Mouse (Mus musculus) skeletal muscle tissue, adult 2 months (tissue): ENCODE measurements around the gene Gm37240.

Source experiments
- DNase-seq: peaks from one replicate; pipeline ENCODE4 v3.0.0-alpha.2; 2012; ENCODE audit warnings: low read depth, low spot score

Gm37240 gene

GRCm38 (mm10) chr3:84558301-84558700 is 1329.0 kb downstream of the Gm37240 start:
- DNase-seq = peak; percentile 56

- DNase-seq = no peak
These were observed 1331.5 kb downstream of the Gm37240 start for GRCm38 (mm10) chr3:84555780-84556179.

GRCm38 (mm10) chr3:84547177-84547576 is 1340.1 kb downstream of the Gm37240 start:
- no peak for DNase-seq

- DNase-seq = peak; percentile 10
These were observed 1344.9 kb downstream of the Gm37240 start for GRCm38 (mm10) chr3:84542450-84542849.

GRCm38 (mm10) chr3:84541881-84542280 is 1345.4 kb downstream of the Gm37240 start:
- no peak for DNase-seq

GRCm38 (mm10) chr3:84540640-84541039 is 1346.7 kb downstream of the Gm37240 start:
- no peak for DNase-seq

GRCm38 (mm10) chr3:84536987-84537386 is 1350.3 kb downstream of the Gm37240 start:
- DNase-seq = no peak

- DNase-seq = no peak
These were observed 1354.1 kb downstream of the Gm37240 start for GRCm38 (mm10) chr3:84533227-84533626.

GRCm38 (mm10) chr3:84529021-84529420 is 1358.3 kb downstream of the Gm37240 start:
- no peak for DNase-seq

- no peak for DNase-seq
These were observed 1362.4 kb downstream of the Gm37240 start for GRCm38 (mm10) chr3:84524952-84525351.

GRCm38 (mm10) chr3:84516163-84516562 is 1371.2 kb downstream of the Gm37240 start:
- DNase-seq = no peak

GRCm38 (mm10) chr3:84512774-84513515 is 1374.4 kb downstream of the Gm37240 start:
- DNase-seq = no peak

- no peak for DNase-seq
These were observed 1382.1 kb downstream of the Gm37240 start for GRCm38 (mm10) chr3:84505193-84505592.

GRCm38 (mm10) chr3:84504291-84504690 is 1383.0 kb downstream of the Gm37240 start:
- DNase-seq = no peak

GRCm38 (mm10) chr3:84502101-84502500 is 1385.2 kb downstream of the Gm37240 start:
- no peak for DNase-seq

- DNase-seq = no peak
These were observed 1386.8 kb downstream of the Gm37240 start for GRCm38 (mm10) chr3:84500491-84500890.

GRCm38 (mm10) chr3:84497718-84498117 is 1389.6 kb downstream of the Gm37240 start:
- DNase-seq = no peak

- DNase-seq = no peak
These were observed 1394.7 kb downstream of the Gm37240 start for GRCm38 (mm10) chr3:84492657-84493056.

- DNase-seq = no peak
These were observed 1395.2 kb downstream of the Gm37240 start for GRCm38 (mm10) chr3:84492148-84492547.

- no peak for DNase-seq
These were observed 1398.6 kb downstream of the Gm37240 start for GRCm38 (mm10) chr3:84488716-84489115.

- no peak for DNase-seq
These were observed 1402.4 kb downstream of the Gm37240 start for GRCm38 (mm10) chr3:84484891-84485290.

- no peak for DNase-seq
These were observed 1403.0 kb downstream of the Gm37240 start for GRCm38 (mm10) chr3:84484333-84484732.

- no peak for DNase-seq
These were observed 1405.2 kb downstream of the Gm37240 start for GRCm38 (mm10) chr3:84482121-84482520.

- DNase-seq = no peak
These were observed 1406.2 kb downstream of the Gm37240 start for GRCm38 (mm10) chr3:84481104-84481503.
